Mouse (Mus musculus) adrenal gland, adult (tissue): ENCODE data around the gene Stx5a.
A peak's percentile ranks its signal among the peaks of the same experiment; 100 is the strongest.

Experiments
- DNase-seq, 2 experiments: peaks; one replicate each; pipeline ENCODE4 v3.0.0; 2022 to 2023; ENCODE audit warnings: low spot score in 1 of 2; ENCODE audit not compliant: inconsistent age in 2 of 2

Gene Stx5a

DNA sequence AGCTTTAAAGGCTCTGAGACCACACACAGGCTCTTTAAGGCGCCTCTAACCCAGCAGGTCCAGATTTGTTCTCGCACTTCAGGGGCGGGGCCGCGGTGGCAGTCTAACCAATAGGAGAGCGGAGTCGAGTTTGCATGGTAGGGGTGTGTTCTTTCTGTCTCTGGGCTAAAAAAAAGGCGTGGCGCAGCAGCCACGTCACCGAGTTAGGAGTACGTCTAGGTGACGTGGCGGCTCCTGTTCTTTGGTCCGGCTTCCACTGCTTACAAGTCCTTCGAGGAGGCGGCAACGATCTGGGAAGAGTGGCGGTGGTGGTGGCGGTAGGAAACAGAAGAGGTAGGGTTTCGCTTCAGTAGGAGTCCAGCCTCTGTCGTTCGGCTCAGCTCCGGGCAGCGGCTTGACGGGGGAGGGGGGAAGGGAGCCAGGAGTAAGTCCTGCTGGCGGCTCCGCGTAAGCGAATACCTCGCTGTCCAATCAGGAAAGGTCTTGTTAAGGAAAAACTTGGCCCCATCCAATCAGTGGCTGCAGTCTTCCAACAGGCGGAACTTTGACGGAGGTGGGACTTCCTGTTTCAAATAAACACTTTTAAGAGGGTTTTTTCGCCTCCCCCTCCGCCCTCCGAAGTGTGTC is at the start of gene Stx5a:
Gene Stx5a, plus strand, starts transcription at position 171 of the 627 bp plus-strand sequence.
- DNase-seq: peak; percentile 97 to 99

DNA sequence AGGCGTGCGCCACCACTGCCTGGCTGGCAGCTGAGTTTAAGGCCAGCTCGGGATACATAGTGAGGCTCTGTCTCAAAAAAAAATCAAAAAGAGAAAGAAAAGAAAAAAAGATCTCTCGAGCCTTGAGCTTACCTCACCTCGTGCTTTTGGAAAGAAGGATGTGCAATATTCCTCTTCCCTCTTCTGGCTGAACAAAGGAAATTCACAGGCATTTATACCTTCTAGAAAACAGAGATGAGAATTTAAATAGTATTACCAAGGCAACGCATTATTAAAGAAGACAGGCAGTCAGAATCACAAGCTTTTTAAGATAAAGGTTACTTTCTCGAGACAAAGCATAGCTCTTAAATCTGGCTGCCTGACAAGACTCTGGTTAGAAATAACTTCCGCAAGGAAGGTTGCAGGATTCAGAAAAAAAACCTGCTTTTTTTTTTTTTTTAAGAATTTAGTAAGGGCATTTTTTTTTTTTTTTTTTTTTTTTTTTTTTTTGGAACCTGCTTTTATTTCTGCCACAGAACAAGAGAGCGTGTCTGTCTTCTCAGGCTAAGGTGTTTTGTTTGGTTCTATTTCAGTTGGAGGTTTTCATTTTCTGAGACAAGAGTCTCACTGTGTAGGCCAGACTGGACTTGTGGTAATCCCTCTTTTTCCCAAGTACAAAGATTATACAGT is 49.2 kb upstream of the Stx5a start:
- DNase-seq: no peak

DNA sequence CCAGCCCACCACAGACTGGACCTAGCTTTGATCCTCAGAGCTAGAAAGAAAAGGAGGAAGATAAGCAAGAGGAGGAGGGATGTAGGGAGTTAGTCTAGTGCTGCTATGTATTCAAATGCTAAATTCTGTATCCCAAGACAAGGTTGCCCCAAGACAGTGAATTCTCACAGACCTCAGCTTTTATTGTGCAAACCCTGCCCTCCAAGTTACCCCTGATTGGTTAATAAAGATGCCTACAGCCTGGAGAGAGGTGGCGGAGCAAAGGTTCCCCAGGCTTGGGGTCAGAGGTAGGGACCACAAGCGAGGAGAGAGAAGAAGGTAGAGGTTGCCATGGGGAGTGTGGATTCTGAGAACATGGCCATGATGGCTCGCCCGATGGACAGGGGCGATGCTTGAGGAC is 48.5 kb upstream of the Stx5a start:
- DNase-seq: no peak

DNA sequence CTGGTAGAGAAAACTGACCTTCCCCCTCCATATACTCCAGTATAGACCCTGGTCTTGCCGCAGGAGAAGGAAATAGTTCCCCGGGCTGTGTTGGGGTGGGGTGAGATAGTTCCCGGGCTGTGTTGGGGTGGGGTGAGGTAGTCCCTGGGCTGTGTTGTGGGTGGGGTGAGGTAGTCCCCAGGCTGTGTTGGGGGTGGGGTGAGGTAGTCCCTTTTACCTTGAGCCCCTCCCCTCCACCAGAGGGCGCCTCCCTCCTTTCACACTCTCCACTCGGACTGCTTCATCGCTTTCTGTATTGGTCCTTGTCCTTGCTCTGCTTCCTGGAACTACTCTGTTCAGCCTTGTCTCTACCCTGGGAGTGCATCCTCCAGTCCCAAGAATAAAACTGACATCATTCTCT is 45.9 kb upstream of the Stx5a start:
- DNase-seq: peak; percentile 48 to 80

DNA sequence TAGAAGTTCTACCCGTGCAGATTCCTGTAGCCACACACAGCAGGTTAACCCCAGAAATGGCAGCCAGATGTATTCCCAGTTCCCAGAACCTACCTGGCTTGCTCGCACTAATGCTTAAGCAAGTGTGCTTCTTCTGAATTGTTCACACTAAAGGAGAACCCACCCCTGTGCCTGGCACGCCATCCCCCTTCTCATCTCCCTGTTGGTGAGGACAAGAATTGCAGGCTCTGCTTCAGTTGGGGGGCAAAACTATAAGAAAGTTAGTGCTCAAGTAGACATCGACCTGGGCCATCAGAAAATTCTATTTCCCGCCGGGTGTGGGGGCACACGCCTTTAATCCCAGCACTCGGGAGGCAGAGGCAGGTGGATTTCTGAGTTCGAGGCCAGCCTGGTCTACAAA is 41.6 kb upstream of the Stx5a start:
- no peak for DNase-seq

DNA sequence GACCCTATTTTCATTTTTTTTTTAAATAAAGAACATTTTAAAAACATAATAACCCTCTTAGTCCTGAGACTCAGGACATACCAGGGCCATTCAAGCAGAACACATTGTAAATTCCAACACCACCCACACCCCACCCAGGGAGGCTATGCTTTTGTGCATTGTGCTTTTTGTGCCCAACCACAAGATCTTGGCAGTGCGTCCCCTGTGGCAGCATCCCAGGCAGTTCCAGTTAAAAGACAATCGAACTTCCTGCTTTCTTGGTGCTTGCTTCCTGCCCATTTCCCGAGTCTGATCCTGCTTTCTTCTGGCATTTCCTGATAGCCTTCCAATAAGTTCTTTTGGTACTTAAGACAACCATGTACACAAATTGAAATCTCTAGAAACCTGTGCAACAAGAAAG is 38.8 kb upstream of the Stx5a start:
- peak in 1 of 2 experiments; percentile 68 for DNase-seq

DNA sequence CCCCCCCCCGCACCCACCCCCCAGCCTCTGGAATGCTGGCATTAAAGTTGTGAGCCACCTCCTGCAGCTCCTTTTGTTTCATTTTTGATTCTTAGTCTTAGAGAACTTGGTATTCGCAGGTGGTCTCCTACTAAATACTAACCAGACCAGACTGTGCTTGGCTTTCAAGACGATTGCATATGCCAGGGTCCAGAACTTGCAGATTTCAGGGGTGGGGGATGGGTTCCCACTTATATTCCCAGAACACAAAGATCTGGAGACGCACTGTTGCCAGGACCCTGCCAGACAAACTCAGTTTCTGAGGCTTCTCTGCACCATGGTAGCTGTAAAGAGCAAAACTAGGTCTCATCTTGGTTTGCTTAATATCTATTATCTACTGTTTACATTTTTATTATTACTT is 37.6 kb upstream of the Stx5a start:
- DNase-seq: no peak

DNA sequence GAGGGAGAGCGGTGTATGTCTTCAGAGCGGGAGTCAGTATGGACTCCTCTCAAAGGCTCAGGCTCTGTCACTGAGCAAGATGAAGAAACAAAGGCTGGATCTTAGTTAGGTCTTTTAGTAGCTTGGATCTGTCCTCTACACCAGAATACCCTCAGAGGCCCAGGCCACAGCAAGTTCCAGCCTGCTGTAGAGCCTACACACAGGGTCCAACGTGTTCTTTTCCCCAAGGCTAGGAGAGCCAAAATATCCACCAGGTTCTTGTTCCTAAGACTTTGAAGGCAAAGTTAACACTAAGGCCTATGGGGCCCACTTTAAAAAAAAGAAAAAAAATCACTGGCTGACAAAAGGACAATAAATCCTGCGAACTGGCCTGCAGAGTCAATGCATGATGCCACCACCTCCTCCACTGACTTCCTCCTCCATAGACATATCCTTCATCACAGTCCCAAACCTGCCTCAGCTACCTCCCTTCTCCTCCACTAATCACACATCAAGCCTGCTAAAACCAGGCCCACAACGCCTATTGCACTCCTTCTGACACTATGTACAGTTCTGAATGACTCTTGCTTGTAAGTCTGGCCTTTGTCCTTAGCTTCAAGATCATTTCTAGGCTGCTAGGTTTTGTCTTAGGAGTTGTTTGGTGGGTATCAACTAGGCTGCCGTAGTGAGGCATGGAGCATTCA is 36.0 kb upstream of the Stx5a start:
- no peak for DNase-seq

DNA sequence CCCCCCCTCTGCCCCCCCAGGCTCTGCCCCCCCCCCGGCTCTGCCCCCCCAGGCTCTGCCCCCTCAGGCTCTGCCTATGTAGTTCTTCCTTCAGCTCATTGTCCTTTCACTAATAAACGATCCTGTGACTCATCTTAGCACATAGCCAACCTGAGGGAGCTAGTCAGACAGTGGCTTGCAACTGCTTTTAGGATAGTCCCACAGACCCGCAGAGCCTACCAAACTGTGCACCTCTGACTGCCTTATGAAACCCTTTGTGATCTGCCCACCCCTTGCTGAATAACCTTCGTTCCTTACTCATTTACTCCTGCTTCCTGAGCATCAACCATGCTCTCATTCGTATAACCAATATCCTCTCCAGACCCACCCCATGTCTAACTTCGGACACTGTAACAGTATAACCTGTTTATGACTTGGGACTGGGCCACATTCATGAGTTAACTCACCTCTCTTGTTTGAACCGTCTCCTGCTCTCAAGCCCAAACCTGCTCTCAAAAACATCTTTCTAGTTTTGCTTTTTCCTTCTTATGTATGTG is 35.0 kb upstream of the Stx5a start:
- DNase-seq: no peak

DNA sequence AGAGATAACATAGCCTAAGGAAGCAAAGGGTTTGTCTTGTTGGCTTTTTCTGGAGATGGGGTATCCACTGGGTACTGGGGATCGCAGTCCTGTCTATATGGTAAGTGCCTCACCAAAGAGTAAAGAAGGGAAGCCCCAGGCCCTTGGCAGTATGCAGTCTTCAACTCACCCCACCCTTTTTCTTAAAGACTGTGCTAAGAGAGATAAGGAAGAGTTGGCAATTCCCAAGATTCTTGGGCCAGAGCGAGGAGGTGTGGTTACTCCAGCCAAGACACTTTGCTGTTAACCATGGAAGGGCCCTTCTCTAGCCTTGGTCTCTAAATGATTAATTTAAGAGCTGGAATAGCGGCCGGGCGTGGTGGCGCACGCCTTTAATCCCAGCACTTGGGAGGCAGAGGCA is 34.3 kb upstream of the Stx5a start:
- no peak for DNase-seq

DNA sequence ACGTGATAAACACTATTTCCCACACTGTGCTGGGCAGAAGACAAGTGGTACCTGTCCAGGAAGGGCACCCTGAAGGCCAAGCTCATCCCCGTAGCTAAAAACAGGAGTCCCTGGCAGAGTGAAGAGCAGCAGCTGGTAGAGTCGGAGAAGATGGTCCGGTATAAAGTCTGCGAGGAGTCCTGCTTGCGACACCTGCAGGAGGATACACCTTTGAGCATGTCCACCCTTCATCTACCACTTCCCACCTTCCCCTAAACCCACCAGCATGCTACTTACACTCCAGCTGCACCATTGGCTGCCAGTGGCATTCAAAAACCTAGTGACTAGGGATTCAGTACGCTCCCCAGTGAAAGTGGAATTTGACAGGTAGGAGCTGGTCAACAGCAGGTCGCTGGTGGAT is 32.3 kb upstream of the Stx5a start:
- DNase-seq: no peak

DNA sequence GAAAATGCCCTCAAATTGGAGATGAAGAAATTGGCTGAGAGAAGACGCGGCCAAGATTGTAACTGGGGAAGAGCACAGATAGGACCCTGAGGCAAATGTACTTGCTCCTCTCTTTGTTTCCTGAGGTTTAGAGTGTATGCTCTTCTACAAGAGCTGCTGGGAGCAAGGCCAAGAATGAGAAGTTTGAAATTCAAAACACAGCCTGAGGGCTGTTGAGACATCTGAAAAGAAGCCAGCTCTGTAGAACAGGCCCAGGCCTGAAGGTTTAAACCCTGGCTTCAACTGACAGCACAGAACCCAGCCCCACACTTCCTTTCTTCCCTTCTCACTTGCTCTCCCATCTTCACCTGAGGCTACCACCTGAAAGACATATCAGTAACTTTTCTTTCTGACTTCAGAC is 31.2 kb upstream of the Stx5a start:
- DNase-seq: peak in 1 of 2 experiments; percentile 37

DNA sequence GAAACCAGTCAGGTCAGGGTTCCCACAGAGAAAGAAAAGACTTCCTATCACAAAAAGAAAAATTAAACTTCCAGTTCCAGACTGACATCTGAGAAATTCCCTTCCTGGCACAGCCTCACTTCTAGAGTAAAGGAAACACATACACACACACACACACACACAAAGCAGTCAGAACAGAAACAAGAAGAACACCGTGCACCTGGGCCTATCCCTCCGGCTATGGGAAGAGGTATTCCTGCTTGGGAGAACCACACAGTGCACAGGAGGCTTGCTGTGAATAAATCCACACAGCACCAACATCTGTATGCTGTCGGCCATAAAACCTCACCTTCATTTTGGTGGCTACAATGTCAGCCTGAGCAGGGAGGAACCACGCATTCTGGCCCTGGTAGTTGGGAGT is 29.7 kb upstream of the Stx5a start:
- DNase-seq: peak in 1 of 2 experiments; percentile 47

DNA sequence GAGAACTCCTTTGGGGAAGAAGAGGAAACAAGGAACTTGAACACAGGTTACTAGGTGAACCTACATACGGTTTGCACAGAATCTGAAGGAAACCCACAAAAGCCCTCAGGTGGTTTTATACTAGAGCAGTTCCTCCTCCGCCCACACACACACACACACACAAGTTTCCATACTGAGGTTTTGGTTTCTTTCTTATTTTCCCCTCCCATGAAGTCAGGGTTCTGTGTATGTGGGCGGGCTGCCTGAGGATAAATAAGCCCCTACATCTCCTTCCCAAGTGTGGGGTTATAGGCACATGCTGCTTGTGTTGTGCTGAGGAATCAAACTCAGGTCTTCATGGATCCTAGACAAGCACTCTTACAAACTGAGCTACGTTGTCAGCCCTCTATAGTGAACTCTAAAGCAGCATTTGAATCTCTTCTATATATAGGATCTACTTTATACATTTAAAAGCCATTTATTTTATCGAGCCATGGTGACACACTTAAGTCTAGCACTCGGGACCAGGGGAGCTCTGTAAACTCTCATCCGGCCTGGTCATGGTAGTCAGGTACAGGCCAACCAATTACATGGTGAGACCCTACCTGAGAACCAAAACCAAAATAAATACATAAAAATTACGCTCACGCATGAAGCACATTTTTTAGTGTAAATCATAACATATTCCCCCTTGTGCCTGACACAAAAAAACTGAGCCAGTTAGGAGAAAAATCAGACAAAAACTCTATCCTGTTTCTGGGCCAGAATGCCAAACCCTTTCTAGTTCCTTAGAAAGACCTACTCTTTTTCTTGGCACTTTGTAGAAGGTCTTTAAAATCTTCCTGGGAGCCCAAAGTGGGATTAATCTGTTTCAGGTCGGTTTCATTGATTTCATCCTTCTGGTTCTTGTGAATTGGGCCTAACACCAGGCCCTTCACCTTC is 29.0 kb upstream of the Stx5a start:
- peak in 1 of 2 experiments; percentile 50 for DNase-seq

DNA sequence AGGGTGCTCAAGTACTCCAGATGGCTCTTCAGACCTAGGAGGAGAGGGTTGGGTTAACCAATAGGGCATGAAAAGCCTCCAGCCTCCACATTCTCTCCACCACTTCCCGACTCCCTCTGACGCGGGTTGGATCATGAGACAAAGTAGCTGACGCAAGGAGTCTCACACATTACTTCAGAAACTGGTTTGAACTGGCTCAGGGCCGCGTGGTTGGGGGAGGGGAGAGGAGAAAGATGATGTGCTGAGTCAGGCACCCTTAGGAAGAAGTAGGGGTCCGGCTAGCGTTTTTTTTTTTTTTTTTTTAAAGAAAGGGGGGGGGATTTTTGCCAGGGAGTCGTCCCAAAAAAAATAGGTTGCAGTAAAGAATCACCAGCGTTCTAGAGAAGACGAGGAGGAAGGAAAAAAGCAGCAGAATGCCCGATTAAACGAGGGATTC is 28.3 kb upstream of the Stx5a start:
- DNase-seq: peak; percentile 85 to 93

DNA sequence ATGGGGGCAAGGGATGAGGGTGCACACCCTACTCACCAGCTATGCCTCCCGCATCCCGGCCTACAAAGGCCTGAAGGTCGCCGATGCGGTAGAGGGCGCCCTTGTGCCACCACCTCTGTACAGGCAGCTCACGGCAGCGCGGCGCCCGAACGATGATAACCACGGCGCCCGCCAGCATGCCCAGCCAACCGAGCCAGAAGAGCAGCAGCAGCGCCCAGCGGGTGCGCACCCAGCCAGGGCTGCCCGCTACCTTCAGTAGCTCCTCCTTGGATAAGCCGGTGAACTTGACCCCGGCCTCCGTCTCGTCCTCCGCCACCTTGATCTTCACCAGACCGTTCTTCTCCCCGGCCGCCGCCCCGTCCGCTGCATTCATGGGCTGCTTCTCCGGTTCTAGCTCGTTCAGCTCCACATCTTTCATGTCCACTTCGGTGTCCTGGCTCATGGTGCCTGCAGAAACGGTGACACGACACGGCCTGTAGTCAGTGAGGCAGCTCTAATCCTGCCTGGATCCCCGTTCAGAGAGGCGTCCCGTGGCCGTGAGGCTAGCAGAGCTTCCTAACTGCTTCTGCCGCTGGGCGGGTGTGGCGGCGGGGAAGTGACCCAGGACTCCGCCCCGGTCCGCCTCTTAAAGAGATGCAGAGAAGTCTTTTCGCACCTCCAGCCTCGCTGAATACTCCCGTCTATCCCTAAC is 27.8 kb upstream of the Stx5a start:
- DNase-seq: peak; percentile 93 to 98

DNA sequence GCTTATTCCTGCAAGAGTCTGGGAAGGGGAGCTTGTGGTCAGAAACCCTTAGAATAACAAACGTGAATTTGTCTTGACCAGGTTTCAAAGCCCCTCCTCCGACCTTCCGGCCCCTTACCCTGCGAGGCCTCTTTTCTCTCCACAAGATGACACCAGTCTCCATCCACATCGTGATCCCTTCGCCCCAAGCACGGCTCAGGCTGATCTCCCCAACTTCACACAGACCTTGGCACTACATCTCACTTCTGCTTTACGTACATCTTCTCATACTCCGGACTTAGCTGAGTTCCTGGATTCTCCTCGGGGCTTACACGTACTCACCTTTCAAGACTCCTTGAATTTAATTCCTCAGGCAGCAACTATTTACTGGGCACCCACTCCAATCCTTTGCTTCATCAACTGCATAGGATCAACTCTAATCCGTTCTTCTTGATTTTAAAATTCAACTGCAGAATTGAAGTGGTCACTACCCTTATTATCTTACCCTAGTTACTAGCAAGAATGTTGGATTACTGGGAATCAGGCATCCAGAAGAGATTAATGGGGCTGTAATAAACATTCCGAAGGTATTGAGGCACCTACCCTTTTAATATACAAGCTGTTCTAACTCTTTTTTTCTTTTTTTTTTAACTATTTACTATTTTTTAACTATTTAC is 27.1 kb upstream of the Stx5a start:
- DNase-seq: no peak

DNA sequence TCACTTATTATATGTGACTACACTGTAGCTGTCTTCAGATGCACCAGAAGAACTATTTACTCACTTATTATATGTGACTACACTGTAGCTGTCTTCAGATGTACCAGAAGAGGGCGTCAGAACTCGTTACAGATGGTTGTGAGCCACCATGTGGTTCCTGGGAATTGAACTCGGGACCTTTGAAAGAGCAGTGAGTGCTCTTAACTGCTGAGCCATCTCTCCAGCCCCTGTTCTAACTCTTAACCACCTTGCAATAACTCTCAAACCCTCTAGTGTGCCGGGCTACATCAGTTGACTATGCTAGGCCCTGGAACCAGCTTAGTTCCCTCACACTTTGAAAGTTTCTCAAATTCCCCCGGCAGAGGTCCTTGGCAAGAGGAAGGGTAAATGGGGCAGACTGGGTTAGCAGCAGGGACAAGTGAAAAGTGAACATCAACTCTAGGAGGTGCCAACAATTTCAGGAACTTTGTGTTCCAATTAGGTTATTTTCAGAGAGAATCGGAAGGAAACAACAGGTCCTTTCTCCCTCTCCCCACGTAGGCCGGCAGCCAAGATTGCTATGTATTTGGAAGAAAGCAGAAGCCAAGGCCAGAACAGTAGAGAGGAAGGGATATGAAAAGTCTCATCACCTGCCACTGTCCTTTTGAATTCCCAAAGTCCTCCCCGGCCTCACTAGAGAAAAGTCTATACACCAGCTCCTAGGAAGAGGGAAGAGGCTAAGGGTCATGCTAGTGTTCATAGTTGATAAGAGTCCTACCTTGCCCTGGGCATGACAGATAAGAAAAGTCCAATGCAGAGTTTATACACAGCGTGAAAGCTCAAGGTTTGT is 26.3 kb upstream of the Stx5a start:
- peak in 1 of 2 experiments; percentile 63 for DNase-seq
